Mouse (Mus musculus) heart, postnatal 4 days (tissue): Measurements from ENCODE around the gene Sparcl1. TPM values are rescaled to one million over a fixed set of nuclear protein-coding genes. Genes with fewer than 3 reads are reported as not detected.

Experiments
- DNase-seq: peaks from one replicate; pipeline ENCODE4 v3.0.0; 2021
- total RNA-seq, 2 experiments: library from RNA; stranded (reverse); gene quantifications; 2 replicates each; pipeline ENCODE4 v1.2.3; 2021

Gene Sparcl1
- total RNA-seq, 2 experiments from 2014 or later = 242 to 250 TPM

DNA sequence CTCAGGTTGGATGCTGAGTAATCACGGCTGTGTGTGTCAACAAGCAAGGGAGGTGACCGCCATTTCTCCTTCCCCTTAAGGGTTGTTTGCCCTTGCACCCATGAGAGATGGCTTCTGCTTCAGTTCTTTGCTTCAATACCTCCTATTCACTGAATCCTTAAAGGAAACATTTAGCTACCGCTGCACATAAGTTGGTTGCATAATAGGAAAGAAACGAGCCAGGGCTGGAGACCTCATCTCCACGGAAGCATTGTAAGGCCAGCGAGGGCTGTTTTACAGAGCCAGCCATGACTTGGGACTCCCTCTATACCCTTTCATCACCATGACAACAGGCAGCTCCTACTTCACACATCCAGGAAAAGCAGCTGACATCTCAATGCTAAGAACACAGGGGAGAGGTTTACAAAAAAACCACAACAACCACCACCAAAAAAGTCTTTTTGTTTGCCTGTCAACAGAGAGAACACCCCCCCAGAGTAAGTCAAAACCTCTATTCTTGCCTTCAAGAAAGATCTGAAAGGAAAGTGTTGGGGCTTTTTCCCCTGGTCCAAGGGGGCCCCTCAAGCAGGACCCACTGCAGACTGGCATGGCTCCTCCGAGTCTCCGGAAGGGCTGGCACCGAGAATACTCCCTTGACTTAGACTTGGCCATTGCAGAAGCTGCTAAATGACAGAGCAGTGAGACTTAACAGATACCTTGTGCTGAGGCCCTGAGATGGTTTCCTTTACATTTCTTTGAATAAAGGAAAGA is 3.2 kb downstream of the Sparcl1 start:
- DNase-seq = no peak

DNA sequence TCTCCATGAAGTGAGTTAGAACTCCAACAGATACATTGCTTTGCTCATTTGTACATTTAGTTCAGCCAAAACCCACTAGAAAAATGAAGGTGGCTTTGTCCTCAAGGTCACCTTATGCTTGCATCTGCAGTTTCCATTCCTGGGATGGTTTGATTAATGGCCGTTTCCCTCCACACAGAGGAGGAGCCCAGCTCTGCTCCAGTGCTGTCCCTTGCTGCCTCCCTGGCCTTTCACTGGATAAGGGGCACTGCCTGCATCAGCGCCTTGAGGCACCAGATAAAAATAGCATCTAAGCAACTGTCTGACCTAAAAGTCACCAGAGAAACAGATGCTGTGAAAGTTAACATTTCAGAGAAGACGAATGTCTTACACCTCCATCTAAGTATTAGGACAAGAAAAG is 4.0 kb downstream of the Sparcl1 start:
- no peak for DNase-seq

DNA sequence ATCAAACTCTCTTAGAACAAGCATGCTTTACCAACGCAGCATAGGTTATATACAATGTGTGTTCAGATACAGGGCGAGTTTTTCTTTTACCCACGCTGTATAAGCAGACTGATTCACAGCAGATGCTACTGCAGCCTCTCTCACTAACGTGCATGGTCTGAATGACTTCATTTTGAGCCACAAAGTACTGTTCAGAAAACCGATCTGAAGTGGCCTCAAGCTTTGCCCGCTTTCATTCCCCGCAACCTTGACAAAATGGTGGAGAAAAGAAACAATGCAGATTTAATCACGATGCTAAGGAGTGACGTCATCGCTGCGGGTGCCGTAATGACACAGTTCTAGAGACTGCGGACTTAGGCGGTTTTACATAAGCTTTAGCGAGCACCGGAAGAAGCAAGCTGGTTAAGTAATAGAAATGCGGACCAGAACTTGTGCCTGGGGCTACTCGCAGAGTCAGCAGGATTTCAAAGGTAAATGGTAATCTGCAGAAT is 4.6 kb downstream of the Sparcl1 start:
- DNase-seq = no peak

DNA sequence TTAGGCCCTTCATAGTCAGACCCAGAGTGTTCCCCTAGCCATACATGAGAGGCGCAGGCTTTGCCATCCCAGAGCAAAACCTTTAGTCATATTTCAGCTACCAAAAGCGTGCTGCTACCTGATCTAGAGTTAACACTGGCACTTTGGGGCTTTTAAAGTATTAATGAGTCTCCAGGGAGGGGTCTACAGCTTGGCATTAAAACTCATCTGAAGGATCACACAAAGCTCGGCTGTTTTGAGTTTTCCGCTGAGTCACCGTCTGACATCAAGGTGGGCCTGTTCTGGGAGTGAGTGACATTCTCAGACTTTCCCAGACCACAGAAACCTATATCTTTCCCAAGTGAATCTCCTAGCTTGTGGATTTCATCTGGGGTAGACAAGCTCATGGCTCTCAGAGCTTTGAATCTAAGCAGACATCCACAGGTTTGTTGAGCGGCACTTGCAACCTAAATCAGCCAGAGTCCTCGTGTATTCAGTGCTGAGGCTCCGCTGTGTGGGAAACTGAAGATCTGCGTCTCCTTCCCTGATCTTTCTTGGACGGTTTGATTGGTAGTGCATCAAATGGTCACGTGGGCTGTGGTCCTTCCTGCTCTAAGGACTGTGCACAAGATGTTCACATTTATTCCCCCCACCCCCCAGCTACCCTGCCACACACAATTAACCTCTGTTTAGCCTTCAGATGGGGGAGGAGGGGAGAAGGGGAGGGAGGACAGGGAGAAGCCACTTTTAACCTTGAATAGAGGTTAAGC is 5.2 kb downstream of the Sparcl1 start:
- DNase-seq = no peak

DNA sequence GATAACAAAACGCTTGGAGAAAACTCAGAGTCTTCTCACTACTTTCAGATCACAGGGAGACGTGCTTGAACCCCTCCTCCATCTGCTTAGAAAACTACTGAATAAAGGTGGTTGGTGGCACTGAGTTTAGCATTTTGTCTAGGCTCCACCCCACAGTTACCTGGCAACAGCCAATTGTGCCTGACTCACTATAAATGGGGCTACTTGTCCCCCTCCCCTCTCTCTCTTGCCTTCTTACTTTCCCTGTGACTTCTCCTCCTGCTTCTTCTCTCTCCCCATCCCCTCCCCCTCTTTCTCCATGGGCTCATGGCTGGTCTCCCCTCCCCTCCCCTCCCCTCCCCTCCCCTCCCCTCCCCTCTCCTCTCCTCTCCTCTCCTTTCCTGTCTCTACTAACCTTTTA is 9.4 kb downstream of the Sparcl1 start:
- no peak for DNase-seq

DNA sequence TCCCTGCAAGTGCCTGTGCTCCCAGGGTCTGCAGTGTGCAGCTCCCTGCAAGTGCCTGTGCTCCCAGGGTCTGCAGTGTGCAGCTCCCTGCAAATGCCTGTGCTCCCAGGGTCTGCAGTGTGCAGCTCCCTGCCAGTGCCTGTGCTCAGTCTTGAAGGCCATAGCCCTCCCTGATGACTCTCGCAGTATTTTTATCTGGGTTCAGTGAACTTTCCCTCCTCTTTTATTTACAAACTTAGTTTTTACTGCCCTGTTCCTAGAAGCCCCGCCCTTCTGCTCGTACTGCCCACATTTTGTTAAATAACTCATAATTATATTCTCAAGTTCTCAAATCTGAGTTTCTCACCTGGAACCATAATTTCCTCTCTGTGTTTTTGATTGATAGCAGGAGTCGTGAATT is 10.4 kb downstream of the Sparcl1 start:
- no peak for DNase-seq

DNA sequence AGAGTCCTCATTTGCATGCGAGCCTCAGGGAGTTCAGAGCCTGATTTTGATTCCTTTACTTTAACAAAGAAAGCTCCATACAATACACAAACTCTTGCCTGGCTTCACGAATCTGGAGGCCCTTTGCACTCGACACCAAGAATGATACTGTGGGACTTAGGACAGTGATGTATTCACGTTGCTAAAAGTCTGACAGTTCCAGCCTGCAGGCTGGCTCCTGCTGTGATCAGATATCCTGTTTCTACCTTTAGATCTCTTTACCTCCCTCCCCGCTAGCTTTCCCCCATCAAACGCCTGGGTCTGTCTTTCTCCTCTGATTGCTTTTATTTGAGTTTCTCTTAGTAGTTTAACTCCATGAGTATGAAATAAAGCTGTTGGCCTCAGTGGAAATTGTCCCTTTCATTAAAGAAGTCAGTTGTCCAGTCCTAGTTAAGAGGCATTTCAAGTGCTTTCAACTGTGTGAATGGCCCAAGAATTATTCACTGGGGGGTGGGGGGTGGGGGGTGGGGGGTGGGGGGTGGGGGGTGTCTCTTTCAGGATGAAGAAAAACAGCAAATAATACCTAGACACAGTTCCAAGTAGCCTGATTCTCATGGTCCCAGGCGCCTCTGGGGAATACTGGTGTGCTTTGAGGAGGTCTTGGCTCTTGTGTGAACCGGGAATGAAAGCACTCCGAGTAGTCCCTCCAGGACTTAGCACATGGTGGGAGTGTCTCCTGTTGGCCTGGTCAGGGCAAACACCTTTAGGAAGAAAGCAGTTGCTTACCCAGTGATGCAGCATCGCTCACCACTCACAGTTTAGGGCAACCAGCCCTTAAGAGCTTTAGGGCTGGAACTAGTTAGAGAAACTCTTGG is 11.6 kb downstream of the Sparcl1 start:
- no peak for DNase-seq

DNA sequence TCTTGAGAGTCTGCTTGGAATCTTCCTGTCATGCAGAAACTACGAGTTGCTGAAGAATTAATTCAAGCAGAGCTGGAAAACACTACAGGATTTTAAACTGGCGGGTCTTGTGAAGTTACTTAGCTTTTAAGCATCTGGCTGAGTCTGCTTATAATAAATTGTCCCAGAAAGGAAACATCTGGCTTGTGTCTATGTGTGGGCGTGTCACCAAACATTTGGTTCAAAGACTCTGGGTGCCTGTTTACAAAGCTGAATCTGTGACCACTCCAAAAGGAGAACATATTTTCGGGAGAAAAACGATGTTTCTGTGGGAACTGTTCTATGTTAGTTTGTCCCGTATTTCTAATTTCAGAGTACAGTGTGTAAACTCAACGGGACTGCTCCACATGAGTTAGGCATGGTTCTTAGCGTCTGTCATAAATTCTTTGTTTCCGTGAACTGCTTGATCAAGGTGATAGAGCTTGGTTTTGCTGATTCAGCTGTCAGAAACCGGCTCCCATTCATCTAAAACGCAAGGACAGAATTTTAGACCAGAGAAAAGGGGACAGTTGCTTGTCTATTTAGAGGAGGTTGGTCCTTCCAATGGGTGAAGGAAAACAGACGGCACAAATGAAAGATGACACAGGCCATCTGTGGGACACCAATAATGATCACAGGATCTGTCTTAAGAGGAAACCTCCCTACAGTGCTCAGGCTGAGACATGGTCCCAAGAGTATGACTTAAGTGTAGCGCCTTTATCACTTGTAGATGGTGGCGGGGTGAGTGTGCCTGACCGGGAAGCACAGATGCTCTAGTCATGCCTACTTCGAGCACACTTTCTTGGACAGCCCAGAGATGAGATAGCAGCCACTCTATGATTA is 17.2 kb downstream of the Sparcl1 start:
- DNase-seq = no peak

DNA sequence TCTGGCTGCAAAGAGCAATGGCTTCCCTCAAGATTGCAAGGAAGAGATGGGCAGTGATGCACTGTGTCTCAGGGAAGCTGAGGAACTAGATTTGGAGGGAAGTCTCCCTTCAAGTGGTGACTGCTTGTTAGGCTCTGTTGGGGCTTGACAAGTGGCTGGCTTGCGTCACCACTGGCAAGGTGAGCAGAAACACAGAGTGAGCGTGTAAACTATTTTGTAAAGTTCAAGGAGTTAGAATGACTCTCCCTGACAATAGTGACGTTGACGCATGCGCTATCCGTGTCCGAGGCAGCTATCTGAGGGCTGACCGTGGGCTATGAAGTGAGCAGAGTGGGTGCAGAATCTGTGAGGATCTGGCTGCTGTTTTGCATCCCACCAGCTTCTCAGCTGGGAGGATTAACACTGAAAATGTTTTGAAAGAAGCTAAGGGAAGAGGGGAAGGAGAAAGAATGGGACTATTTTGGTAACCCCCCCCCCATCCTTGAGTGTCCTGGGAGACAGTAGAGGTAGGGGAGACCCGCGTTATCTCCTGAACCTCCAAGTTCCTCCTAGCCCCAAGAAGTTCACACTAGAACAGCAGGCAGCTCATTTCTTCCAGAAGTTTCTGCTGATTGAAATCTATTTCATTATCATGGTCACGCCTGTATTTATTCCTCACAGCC is 18.0 kb downstream of the Sparcl1 start:
- no peak for DNase-seq

DNA sequence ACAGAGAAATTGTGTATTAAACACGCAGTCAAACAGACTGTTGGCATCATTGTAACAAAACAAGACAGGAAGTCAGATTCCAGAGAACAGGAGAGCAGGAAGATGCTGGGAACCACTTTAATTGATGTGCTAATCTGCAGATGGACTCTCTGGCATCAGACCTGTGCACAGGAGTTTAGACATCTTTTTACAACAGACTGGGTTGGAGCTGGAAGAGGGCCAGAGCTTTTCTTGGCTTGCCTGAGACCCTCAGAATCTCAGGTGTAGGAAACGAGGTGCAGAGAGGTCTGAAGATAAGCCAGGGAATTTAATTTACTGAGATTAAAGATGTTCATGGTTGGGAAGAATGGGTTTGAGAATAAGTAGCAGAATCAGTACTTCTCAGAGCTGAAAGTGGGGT is 23.8 kb downstream of the Sparcl1 start:
- DNase-seq = no peak

DNA sequence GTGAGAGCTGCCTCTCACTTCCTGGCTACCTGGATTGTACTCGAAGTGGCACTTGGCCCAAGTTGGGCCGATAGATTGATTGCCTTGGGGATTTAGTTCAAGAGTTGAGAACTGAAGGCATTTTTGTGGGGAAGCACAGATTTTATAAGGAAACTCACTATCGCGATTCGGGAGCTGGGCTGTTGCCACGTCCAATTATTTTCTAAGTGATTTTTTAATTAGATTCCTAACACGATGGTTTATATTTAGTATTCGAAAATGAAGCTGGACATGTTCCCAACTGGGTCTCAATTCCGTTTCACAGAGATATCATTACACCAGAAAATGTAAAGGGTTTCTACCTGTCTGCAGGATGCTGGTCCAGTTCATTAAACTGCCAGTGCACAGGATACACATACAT is 28.2 kb downstream of the Sparcl1 start:
- DNase-seq = no peak

DNA sequence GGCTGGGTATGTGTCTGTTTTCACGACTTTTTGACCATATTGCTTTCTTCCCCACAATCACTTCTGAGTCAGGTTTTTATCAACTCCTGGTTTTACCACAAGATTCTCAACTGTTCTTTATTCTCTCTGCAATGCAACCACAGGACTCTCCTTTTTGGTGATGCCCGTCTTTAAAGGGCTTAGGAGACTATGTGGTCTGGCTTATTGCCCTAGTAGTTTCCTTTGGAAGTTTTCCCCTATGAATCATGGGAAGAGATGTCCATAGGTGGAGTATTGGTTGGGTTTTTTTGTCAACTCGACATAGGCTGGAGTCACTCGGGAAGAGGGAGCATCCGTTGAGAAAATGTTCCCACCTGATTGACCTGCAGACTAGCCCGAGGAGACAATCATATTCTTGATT is 32.8 kb downstream of the Sparcl1 start:
- no peak for DNase-seq

DNA sequence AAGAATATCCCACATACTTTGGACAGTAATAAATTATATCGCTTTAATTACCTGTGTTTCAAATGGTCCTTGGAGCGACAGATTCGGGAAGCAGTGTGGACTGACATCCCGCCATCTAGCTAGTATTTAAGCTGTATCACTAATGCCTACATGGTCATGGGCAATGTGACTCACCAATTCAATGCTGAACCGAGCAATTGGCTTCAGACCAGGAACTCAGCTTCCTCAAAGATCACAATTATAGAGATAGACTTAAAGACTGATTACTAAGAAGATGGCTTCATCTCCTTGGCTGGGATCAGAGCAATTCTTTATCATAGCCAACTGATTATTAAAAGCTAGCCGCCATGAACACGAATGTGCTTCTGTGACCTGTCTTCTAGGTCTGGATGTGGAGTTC is 36.0 kb downstream of the Sparcl1 start, which contains the start of gene Gm17660:
Gene Gm17660 (minus strand): TSS at position 101 of the 400 bp plus-strand sequence.
- no peak for DNase-seq

DNA sequence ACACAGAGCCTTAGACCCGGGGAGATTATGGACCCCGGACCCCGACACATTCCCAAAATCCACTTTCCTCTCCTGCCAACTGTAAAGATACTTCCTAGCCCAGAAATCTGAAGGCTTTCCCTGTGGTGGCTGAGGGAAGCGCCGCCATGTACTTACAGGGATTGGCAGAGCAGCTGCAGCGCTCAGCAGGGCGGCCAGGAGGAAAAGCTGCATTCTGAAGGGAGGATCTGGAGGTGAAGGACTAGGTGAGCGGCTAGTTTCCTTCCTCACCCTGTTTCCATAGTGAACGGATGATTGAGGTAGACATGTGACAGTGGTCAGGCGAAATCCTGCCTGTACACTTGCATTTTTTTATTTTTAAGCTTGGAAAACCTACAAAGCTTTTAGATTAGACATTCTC is 37.2 kb downstream of the Sparcl1 start:
- DNase-seq = no peak

DNA sequence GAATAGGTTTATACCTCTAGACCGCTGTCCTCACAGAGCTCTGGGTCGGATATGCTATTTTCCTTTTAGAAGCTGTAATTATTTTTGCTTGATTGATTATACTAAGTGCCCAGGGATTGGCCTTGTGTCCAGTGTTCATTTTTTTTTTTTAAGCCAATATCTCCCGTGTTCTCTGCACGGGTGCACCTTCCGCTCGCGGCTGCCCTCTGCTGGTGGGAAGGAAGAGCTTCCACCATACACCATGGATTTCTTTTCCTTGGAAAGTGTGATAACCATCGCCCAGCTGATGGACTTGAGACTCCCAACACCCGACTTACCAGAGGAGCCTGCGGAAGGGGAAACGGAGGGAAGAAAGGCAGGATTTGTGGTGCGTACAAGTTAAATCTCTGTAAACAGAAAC is 39.1 kb downstream of the Sparcl1 start:
- DNase-seq = peak; percentile 73

DNA sequence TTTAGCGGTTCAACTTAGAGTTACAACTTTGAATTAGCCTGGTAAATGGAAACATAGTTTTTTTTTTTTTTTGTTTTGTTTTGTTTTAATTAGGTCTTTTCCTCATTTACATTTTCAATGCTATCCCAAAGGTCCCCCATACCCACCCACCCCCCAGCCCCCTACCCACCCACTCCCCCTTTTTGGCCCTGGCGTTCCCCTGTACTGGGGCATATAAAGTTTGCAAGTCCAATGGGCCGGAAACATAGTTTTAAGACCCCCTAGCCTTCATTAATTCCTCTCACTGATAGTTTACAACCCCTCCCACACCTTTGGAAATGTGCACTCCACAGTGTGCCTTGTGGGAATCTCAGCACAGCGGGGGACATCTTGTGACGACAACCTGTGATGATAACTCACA is 39.9 kb downstream of the Sparcl1 start:
- no peak for DNase-seq

DNA sequence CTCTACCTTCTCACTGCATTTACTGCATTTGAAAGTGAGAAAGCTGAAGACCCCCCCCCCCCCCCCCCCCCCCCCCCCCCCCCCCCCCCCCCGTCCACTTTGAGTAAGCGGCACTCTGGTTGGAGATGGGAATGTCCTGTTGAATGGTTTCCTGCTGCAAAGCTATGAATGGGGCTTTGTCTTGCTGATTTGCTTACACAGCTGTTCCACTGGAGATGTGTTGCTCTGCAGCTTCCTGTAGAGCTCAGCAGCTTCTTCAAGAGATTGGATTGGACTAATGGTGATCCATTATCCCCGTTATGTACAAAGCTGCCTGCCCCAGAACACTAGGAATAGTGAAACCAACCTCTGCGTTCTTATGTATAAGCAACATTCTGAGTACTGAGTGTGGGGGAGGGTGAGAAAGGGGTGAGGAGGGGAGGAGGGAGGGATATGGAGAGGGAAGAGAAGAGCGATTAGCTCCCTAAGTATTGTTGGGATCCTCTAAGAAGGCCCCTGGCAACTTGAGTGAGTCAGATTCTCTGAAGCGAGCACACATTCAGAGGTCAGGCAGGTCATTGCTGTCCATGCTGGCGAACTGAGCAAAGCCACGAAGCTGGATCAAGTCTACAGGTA is 41.2 kb downstream of the Sparcl1 start:
- peak; percentile 25 for DNase-seq

DNA sequence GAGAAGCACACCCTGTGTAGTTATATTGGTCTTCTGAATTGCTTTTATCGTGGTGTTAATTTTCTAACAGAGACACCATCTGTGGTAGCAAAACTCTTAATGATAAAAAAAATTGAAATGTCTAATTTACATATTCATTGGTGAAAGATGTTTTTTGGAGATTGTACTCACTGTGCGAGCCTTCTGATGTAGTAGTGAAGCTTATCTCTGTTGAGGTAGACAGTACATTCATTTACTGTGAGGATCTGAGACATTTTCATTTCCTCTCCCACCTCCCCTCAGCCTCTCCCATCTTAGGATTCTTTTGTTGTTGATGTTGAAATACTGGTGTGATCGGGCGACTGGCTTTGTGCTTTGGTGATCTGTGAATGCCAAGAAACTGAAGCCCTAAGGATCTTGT is 42.5 kb downstream of the Sparcl1 start:
- no peak for DNase-seq

DNA sequence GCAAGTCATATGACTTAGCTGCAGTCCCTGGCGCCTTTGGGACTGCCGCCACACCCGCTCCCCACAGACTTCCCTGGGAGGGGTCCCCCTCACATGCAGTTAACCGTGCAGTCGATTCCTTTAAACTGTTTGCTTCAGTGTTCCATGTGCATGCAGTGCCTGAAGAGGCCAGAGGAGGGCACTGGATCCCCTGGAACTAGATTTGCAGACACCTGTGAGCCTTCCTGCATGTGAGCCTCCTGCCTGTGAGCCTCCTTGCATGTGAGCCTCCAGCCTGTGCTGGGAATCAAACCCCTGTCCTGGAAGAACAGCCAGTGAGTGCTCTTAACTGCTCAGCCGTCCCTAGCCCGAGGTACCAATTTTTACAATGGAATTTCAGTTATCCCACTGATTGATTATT is 44.8 kb downstream of the Sparcl1 start:
- peak; percentile 33 for DNase-seq

DNA sequence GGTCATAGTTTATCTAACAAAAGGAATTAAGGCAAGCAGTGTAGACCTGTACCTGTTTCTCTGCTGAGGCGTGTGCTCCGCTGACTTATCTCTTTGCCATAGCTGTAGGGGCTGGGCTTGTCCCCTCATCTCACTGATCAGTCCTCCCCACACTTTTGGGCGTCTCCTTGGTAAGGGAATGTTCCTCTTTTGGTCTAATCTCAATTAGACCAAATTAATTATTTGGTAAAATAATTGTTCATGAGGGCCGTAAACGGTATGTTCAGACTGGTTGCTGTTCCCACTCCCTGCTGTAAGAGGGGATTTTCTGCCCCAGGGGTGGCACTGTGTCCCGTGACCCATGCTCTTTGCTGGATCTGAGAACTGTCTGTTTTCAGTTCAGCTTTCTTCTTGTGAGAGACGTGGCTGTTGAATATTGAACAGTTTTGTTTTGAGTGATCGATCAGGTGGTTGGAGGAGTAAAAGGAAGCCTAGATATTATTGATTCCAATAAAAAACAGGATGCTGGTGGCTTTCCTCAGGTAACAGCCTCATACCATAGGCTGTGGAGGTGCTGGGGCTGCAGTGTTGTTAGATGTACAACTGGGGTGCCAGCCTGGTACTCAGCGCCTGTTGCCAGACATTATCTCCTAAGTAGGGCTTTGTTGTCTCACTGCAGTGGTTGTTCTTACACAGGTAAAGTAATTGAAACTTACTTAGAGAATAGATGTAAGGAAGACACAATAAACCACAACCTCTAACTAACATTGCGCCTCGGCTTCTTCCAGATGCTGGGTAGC is 50.6 kb downstream of the Sparcl1 start:
- no peak for DNase-seq
